Mouse (Mus musculus): Measurements from ENCODE around the gene Smim12. TPM values are rescaled to one million over a fixed set of nuclear protein-coding genes. Genes with fewer than 3 reads are reported as not detected.
A peak's percentile ranks its signal among the peaks of the same experiment; 100 is the strongest.

Smim12 gene
- polyA plus RNA-seq, 1 experiment from 2014 or later, result 67.2 TPM

- H3K4me3 ChIP-seq (ENCODE audit: low read length), result no peak overlapping the region
- H3K4me2 ChIP-seq (ENCODE audit: low read depth, low read length), result no peak overlapping the region
- peaks cover 5% of the 10 kb centered on the region; the same call in 1 of the 2 replicates for H3K4me1 ChIP-seq (ENCODE audit: control insufficient read depth, insufficient read depth, low read length)
- H3K27me3 ChIP-seq (ENCODE audit: control insufficient read depth, insufficient read depth, low read length), result no peaks in the 10 kb centered on the region
- no peak for ATAC-seq (replicated peaks; ENCODE audit: extremely low read depth, insufficient read depth, low FRiP score)
- H3K9ac ChIP-seq (ENCODE audit: low read length), result no peak overlapping the region
- 0 out of 2 replicates have a peak overlapping the region, but pooled peaks have one; percentile 48 for H3K27ac ChIP-seq (ENCODE audit: low read length)
- no peaks in the 10 kb centered on the region for H3K9me3 ChIP-seq (replicated peaks; ENCODE audit: control insufficient read depth, low read length)
- 65% methylated on average over 9 of the region's 9 CpGs for WGBS
- no peaks in the 10 kb centered on the region for H3K36me3 ChIP-seq (ENCODE audit: control insufficient read depth, insufficient read depth)
Observed at GRCm38 (mm10) chr4:127279241-127279640, 35.7 kb downstream of the Smim12 start.

- H3K4me1 ChIP-seq (ENCODE audit: control insufficient read depth, insufficient read depth, low read length), result no peaks in the 10 kb centered on the region; the same call in 1 of the 2 replicates
- H3K27me3 ChIP-seq (ENCODE audit: control insufficient read depth, insufficient read depth, low read length), result no peaks in the 10 kb centered on the region
- H3K4me2 ChIP-seq (ENCODE audit: low read depth, low read length), result no peak overlapping the region
- ATAC-seq (replicated peaks; ENCODE audit: extremely low read depth, insufficient read depth, low FRiP score), result no peak; the same call in 1 of the 2 replicates
- no peak overlapping the region for H3K4me3 ChIP-seq (ENCODE audit: low read length)
- no peaks in the 10 kb centered on the region for H3K9me3 ChIP-seq (replicated peaks; ENCODE audit: control insufficient read depth, low read length)
- no peaks in the 10 kb centered on the region for H3K36me3 ChIP-seq (ENCODE audit: control insufficient read depth, insufficient read depth)
- H3K27ac ChIP-seq (ENCODE audit: low read length), result no peak overlapping the region
- 62% methylated on average over 4 of the region's 4 CpGs for WGBS
- no peak overlapping the region; the same call in 1 of the 2 replicates for H3K9ac ChIP-seq (ENCODE audit: low read length)
Observed at GRCm38 (mm10) chr4:127286907-127287306, 43.3 kb downstream of the Smim12 start.

- no peaks in the 10 kb centered on the region; the same call in 1 of the 2 replicates for H3K4me1 ChIP-seq (ENCODE audit: control insufficient read depth, insufficient read depth, low read length)
- no peak overlapping the region for H3K4me3 ChIP-seq (ENCODE audit: low read length)
- no peak overlapping the region for H3K4me2 ChIP-seq (ENCODE audit: low read depth, low read length)
- no peaks in the 10 kb centered on the region for H3K36me3 ChIP-seq (ENCODE audit: control insufficient read depth, insufficient read depth)
- ATAC-seq (replicated peaks; ENCODE audit: extremely low read depth, insufficient read depth, low FRiP score), result peak; percentile 82
- no peaks in the 10 kb centered on the region for H3K27me3 ChIP-seq (ENCODE audit: control insufficient read depth, insufficient read depth, low read length)
- no peaks in the 10 kb centered on the region for H3K9me3 ChIP-seq (replicated peaks; ENCODE audit: control insufficient read depth, low read length)
- no peak overlapping the region for H3K9ac ChIP-seq (ENCODE audit: low read length)
- WGBS, result 38% methylated on average over 6 of the region's 6 CpGs
- H3K27ac ChIP-seq (ENCODE audit: low read length), result 0 out of 2 replicates have a peak overlapping the region, but pooled peaks have one; percentile 15
Observed at GRCm38 (mm10) chr4:127289039-127289548, 45.5 kb downstream of the Smim12 start.

- 82% methylated on average over 5 of the region's 5 CpGs for WGBS
- ATAC-seq (replicated peaks; ENCODE audit: extremely low read depth, insufficient read depth, low FRiP score), result no peak
Observed at GRCm38 (mm10) chr4:127292631-127293030, 49.0 kb downstream of the Smim12 start.

More at GRCm38 (mm10) chr4:127292631-127293030, 49.0 kb downstream of the Smim12 start:
- no peak overlapping the region for H3K4me2 ChIP-seq (ENCODE audit: low read depth, low read length)
- H3K4me1 ChIP-seq (ENCODE audit: control insufficient read depth, insufficient read depth, low read length), result no peaks in the 10 kb centered on the region; the same call in 1 of the 2 replicates
- no peak overlapping the region for H3K4me3 ChIP-seq (ENCODE audit: low read length)
- H3K9ac ChIP-seq (ENCODE audit: low read length), result no peak overlapping the region
- no peaks in the 10 kb centered on the region for H3K36me3 ChIP-seq (ENCODE audit: control insufficient read depth, insufficient read depth)
- H3K27me3 ChIP-seq (ENCODE audit: control insufficient read depth, insufficient read depth, low read length), result no peaks in the 10 kb centered on the region
- H3K27ac ChIP-seq (ENCODE audit: low read length), result no peak overlapping the region
- no peaks in the 10 kb centered on the region for H3K9me3 ChIP-seq (replicated peaks; ENCODE audit: control insufficient read depth, low read length)

Other genes starting within 250 kb of the Smim12 start
- 34.4 and 38.4 TPM in 2 replicates for gene Sfpq, start 222.5 kb upstream of the Smim12 start, polyA plus RNA-seq (2015; fragmentation: Nextera tagmentation; extraction: Ambion mirVana)
- gene Zmym1, start 182.6 kb upstream of the Smim12 start, polyA plus RNA-seq (2015; fragmentation: Nextera tagmentation; extraction: Ambion mirVana), result 11.9 and 12.4 TPM in 2 replicates
- gene Zmym6, start 166.4 kb upstream of the Smim12 start, polyA plus RNA-seq (2015; fragmentation: Nextera tagmentation; extraction: Ambion mirVana), result 10.8 and 12.0 TPM in 2 replicates
- gene Tmem35b, start 120.1 kb upstream of the Smim12 start, polyA plus RNA-seq (2015; fragmentation: Nextera tagmentation; extraction: Ambion mirVana), result 14.2 and 14.4 TPM in 2 replicates
- gene Dlgap3, start 74.6 kb upstream of the Smim12 start, polyA plus RNA-seq (2015; fragmentation: Nextera tagmentation; extraction: Ambion mirVana), result 0.39 and 0.45 TPM in 2 replicates
- 32.3 and 33.3 TPM in 2 replicates for gene Gja4, start 70.3 kb downstream of the Smim12 start, polyA plus RNA-seq (2015; fragmentation: Nextera tagmentation; extraction: Ambion mirVana)
- gene Gjb3, start 87.1 kb downstream of the Smim12 start, polyA plus RNA-seq (2015; fragmentation: Nextera tagmentation; extraction: Ambion mirVana), result 0.17 and 0.35 TPM in 2 replicates
- 0.09 and 0.10 TPM in 2 replicates for gene Gjb4, start 110.3 kb downstream of the Smim12 start, polyA plus RNA-seq (2015; fragmentation: Nextera tagmentation; extraction: Ambion mirVana)
- gene Gjb5, start 114.4 kb downstream of the Smim12 start, polyA plus RNA-seq (2015; fragmentation: Nextera tagmentation; extraction: Ambion mirVana), result 0.41 and 0.60 TPM in 2 replicates